Mouse (Mus musculus): Measurements from ENCODE around the gene Ccdc17. TPM values are rescaled to one million over a fixed set of nuclear protein-coding genes. Genes with fewer than 3 reads are reported as not detected.

Ccdc17 gene
- polyA plus RNA-seq, 1 experiment = 0.20 TPM

DNA sequence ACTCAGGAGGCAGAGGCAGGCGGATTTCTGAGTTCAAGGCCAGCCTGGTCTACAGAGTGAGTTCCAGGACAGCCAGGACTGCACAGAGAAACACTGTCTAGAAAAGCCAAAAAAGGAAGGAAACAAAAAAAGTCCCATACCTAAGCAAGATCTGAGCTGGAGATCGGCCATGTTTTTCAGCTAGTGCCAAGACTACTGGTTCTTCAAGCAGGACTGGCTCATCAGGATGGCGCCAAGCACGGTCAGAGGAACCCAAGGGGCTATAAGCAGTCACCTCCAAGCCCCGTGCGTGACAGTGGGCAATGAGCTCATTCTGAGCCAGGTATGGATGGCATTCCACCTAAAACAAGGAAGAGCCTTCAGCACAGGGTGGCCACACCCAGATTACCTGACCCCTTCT is 42.4 kb downstream of the Ccdc17 start:
- peaks cover 85% of the 10 kb centered on the region for H3K36me3 ChIP-seq (ENCODE audit: control insufficient read depth, insufficient read depth)
- peaks cover 34% of the 10 kb centered on the region for H3K79me2 ChIP-seq (ENCODE audit: control insufficient read depth, insufficient read depth)
- H3K27me3 ChIP-seq (ENCODE audit: control insufficient read depth, insufficient read depth, insufficient read length) = no peaks in the 10 kb centered on the region
- no peak overlapping the region for H3ac ChIP-seq (ENCODE audit: control insufficient read depth, insufficient read length, low read depth)
- H3K4me3 ChIP-seq (ENCODE audit: insufficient read depth, poor library complexity, severe bottlenecking) = no peak overlapping the region
- TF ChIP-seq MYOD1 (IDR thresholded peaks at IDR 0.05; ENCODE audit: control insufficient read depth, insufficient read length, low read depth) (no peak), USF1 (IDR thresholded peaks at IDR 0.05; ENCODE audit: low read depth) (no peak), CTCF (IDR thresholded peaks at IDR 0.05; ENCODE audit: control insufficient read depth, insufficient read depth, insufficient read length) (no peak), FOSL1 (IDR thresholded peaks at IDR 0.05; ENCODE audit: insufficient read depth, low read length, poor library complexity, severe bottlenecking) (no peak), MYOG (IDR thresholded peaks at IDR 0.05; ENCODE audit: control insufficient read depth, extremely low read depth, insufficient read length) (no peak), MAX (IDR thresholded peaks at IDR 0.05) (no peak), CEBPB (IDR thresholded peaks at IDR 0.05; ENCODE audit: low read depth) (no peak)
- H3K79me3 ChIP-seq (ENCODE audit: low read depth) = peaks cover 11% of the 10 kb centered on the region

DNA sequence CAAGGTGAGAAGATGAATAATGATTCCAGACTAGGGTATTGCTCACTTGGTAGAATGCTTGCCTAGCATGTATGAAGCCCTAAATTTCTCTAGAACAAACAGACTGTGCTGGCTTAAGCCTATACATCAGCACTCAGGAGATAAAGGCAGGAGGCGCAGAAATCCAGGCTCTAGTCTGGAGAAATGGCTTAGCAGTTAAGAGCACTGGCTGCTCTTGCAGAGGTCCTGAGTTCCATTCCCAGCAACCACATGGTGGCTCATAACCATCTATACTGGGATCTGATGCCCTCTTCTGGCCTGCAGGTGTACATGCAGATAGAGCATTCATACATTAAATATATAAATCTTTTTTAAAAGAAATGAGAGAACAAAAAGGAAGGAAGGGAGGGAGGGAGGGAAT is 45.6 kb downstream of the Ccdc17 start:
- Histone ChIP-seq H3ac (ENCODE audit: control insufficient read depth, insufficient read length, low read depth) (no peak overlapping the region), H3K4me3 (ENCODE audit: insufficient read depth, poor library complexity, severe bottlenecking) (no peak overlapping the region), H3K36me3 (ENCODE audit: control insufficient read depth, insufficient read depth) (peaks cover 87% of the 10 kb centered on the region), H3K79me3 (ENCODE audit: low read depth) (peaks cover 40% of the 10 kb centered on the region), H3K27me3 (ENCODE audit: control insufficient read depth, insufficient read depth, insufficient read length) (no peaks in the 10 kb centered on the region), H3K79me2 (ENCODE audit: control insufficient read depth, insufficient read depth) (peaks cover 66% of the 10 kb centered on the region)
- no peak for TF ChIP-seq MYOG (IDR thresholded peaks at IDR 0.05; ENCODE audit: control insufficient read depth, extremely low read depth, insufficient read length)
- TF ChIP-seq CTCF (IDR thresholded peaks at IDR 0.05; ENCODE audit: control insufficient read depth, insufficient read depth, insufficient read length) = no peak
- no peak for TF ChIP-seq FOSL1 (IDR thresholded peaks at IDR 0.05; ENCODE audit: insufficient read depth, low read length, poor library complexity, severe bottlenecking)
- TF ChIP-seq CEBPB (IDR thresholded peaks at IDR 0.05; ENCODE audit: low read depth) = no peak
- no peak for TF ChIP-seq USF1 (IDR thresholded peaks at IDR 0.05; ENCODE audit: low read depth)
- TF ChIP-seq MAX (IDR thresholded peaks at IDR 0.05) = no peak
- no peak for TF ChIP-seq MYOD1 (IDR thresholded peaks at IDR 0.05; ENCODE audit: control insufficient read depth, insufficient read length, low read depth)

DNA sequence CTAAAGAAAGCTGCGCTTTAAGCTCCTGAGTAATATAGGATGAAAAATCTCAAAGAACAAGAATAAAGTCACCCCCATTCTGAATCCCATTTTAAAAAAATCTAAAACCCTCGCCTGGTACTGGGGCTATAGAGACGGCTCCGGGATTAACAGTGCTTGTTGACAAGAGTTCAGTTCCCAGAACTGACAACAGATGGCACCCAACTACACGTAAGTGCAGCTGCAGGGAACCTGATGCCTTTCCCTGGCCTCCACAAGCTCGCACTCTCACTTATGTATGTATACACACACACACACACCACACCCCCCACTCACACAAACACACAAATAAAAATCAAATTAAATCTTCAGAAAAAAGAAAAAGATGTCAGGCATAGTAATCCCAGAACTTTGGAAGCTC is 47.9 kb downstream of the Ccdc17 start:
- Histone ChIP-seq H3ac (ENCODE audit: control insufficient read depth, insufficient read length, low read depth) (no peak overlapping the region), H3K4me3 (ENCODE audit: insufficient read depth, poor library complexity, severe bottlenecking) (no peak overlapping the region), H3K79me3 (ENCODE audit: low read depth) (peaks cover 62% of the 10 kb centered on the region), H3K79me2 (ENCODE audit: control insufficient read depth, insufficient read depth) (peaks cover 89% of the 10 kb centered on the region), H3K27me3 (ENCODE audit: control insufficient read depth, insufficient read depth, insufficient read length) (no peaks in the 10 kb centered on the region), H3K36me3 (ENCODE audit: control insufficient read depth, insufficient read depth) (peaks cover 82% of the 10 kb centered on the region)
- TF ChIP-seq MAX (IDR thresholded peaks at IDR 0.05) (no peak), MYOG (IDR thresholded peaks at IDR 0.05; ENCODE audit: control insufficient read depth, extremely low read depth, insufficient read length) (no peak), MYOD1 (IDR thresholded peaks at IDR 0.05; ENCODE audit: control insufficient read depth, insufficient read length, low read depth) (no peak)

DNA sequence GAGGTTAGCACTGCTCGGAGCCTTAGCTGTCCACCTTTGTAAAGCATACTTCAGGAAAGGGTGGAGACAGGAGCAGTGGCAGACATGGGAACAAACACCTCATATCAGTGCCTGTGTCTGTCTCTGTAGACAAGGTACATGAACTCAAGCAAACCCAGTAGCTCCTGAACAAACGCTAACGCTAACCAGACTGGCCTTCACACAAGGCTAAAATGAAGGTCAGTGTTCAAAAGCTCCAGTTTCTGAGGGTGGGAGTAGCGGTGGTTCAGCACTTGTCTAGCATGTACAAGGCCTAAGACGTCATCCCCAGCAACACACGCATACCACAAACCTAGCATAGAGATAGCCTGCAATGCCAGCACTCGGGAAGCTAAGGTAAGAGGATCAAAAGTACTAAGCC is 49.2 kb downstream of the Ccdc17 start:
- TF ChIP-seq CTCF (IDR thresholded peaks at IDR 0.05; ENCODE audit: control insufficient read depth, insufficient read depth, insufficient read length) (no peak), MYOD1 (IDR thresholded peaks at IDR 0.05; ENCODE audit: control insufficient read depth, insufficient read length, low read depth) (no peak), MYOG (IDR thresholded peaks at IDR 0.05; ENCODE audit: control insufficient read depth, extremely low read depth, insufficient read length) (no peak), CEBPB (IDR thresholded peaks at IDR 0.05; ENCODE audit: low read depth) (no peak), FOSL1 (IDR thresholded peaks at IDR 0.05; ENCODE audit: insufficient read depth, low read length, poor library complexity, severe bottlenecking) (no peak)
- no peak overlapping the region for H3K4me3 ChIP-seq (ENCODE audit: insufficient read depth, poor library complexity, severe bottlenecking)
- no peak overlapping the region for H3ac ChIP-seq (ENCODE audit: control insufficient read depth, insufficient read length, low read depth)
- H3K27me3 ChIP-seq (ENCODE audit: control insufficient read depth, insufficient read depth, insufficient read length) = no peaks in the 10 kb centered on the region
- H3K36me3 ChIP-seq (ENCODE audit: control insufficient read depth, insufficient read depth) = peaks cover 76% of the 10 kb centered on the region
- H3K79me3 ChIP-seq (ENCODE audit: low read depth) = peaks cover 74% of the 10 kb centered on the region
- peaks cover 100% of the 10 kb centered on the region for H3K79me2 ChIP-seq (ENCODE audit: control insufficient read depth, insufficient read depth)

DNA sequence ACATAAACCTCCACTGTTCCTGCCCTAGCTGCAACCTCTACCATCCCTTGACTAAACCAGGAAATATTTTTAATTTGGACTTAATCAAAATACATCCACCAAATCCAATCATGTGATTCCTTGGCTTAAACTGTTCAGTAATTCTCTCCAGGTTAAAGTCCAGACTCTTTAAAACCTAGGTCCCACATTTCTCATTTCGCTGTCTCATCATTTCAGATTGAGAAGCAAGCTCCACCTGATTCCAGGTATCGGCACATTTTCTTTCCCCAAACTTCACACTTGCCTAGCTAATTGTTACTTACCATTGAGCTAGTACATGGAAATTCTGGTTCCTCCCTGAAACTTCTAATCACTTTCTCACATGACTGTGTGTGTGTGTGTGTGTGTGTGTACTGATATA is 53.0 kb downstream of the Ccdc17 start:
- H3ac ChIP-seq (ENCODE audit: control insufficient read depth, insufficient read length, low read depth) = no peak overlapping the region
- peaks cover 72% of the 10 kb centered on the region for H3K79me2 ChIP-seq (ENCODE audit: control insufficient read depth, insufficient read depth)
- H3K79me3 ChIP-seq (ENCODE audit: low read depth) = peaks cover 68% of the 10 kb centered on the region
- H3K4me3 ChIP-seq (ENCODE audit: insufficient read depth, poor library complexity, severe bottlenecking) = no peak overlapping the region
- H3K27me3 ChIP-seq (ENCODE audit: control insufficient read depth, insufficient read depth, insufficient read length) = no peaks in the 10 kb centered on the region
- H3K36me3 ChIP-seq (ENCODE audit: control insufficient read depth, insufficient read depth) = peaks cover 45% of the 10 kb centered on the region
- TF ChIP-seq MAX (IDR thresholded peaks at IDR 0.05) (no peak), MYOG (IDR thresholded peaks at IDR 0.05; ENCODE audit: control insufficient read depth, extremely low read depth, insufficient read length) (no peak), MYOD1 (IDR thresholded peaks at IDR 0.05; ENCODE audit: control insufficient read depth, insufficient read length, low read depth) (no peak), CTCF (IDR thresholded peaks at IDR 0.05; ENCODE audit: control insufficient read depth, insufficient read depth, insufficient read length) (no peak), FOSL1 (IDR thresholded peaks at IDR 0.05; ENCODE audit: insufficient read depth, low read length, poor library complexity, severe bottlenecking) (no peak), CEBPB (IDR thresholded peaks at IDR 0.05; ENCODE audit: low read depth) (no peak), USF1 (IDR thresholded peaks at IDR 0.05; ENCODE audit: low read depth) (no peak)

Other genes with a start within 250 kb of the Ccdc17 start
- 40.5 TPM for gene Mast2, start 132.5 kb upstream of the Ccdc17 start, polyA plus RNA-seq (2012; fragmentation: generic; extraction: Trizol)
- 5.0 TPM for gene Ipp, start 89.1 kb upstream of the Ccdc17 start, polyA plus RNA-seq (2012; fragmentation: generic; extraction: Trizol)
- gene Tmem69, start 40.7 kb upstream of the Ccdc17 start, polyA plus RNA-seq (2012; fragmentation: generic; extraction: Trizol) = 11.8 TPM
- 13.0 TPM for gene Gpbp1l1, start 39.0 kb upstream of the Ccdc17 start, polyA plus RNA-seq (2012; fragmentation: generic; extraction: Trizol)
- 79.1 TPM for gene Nasp, start 31.3 kb downstream of the Ccdc17 start, polyA plus RNA-seq (2012; fragmentation: generic; extraction: Trizol)
- 737 TPM for gene Akr1a1, start 55.0 kb downstream of the Ccdc17 start, polyA plus RNA-seq (2012; fragmentation: generic; extraction: Trizol)
- gene Prdx1, start 88.9 kb downstream of the Ccdc17 start, polyA plus RNA-seq (2012; fragmentation: generic; extraction: Trizol) = 459 TPM
- 12.5 TPM for gene Mmachc, start 111.8 kb downstream of the Ccdc17 start, polyA plus RNA-seq (2012; fragmentation: generic; extraction: Trizol)
- 22.0 TPM for gene Ccdc163, start 111.9 kb downstream of the Ccdc17 start, polyA plus RNA-seq (2012; fragmentation: generic; extraction: Trizol)
- gene Tesk2, start 124.3 kb downstream of the Ccdc17 start, polyA plus RNA-seq (2012; fragmentation: generic; extraction: Trizol) = 12.0 TPM
- gene Toe1, start 211.0 kb downstream of the Ccdc17 start, polyA plus RNA-seq (2012; fragmentation: generic; extraction: Trizol) = 23.4 TPM
- gene Mutyh, start 211.1 kb downstream of the Ccdc17 start, polyA plus RNA-seq (2012; fragmentation: generic; extraction: Trizol) = 6.3 TPM
- gene Hpdl, start 225.1 kb downstream of the Ccdc17 start, polyA plus RNA-seq (2012; fragmentation: generic; extraction: Trizol) = 3.8 TPM